Mouse (Mus musculus) ovary, adult 2 months (tissue): ENCODE results near the gene Mcm8. TPM values are rescaled to one million over a fixed set of nuclear protein-coding genes. Genes with fewer than 3 reads are reported as not detected.

ENCODE experiments used
- polyA plus RNA-seq: library from polyadenylated mRNA; depleted of rRNA; stranded (reverse); fragments of >200 nt; gene quantifications from 2 replicates; pipeline ENCODE4 v1.2.3, GENCODE M21; 2012; rRNA removed

Mcm8 gene
- polyA plus RNA-seq, result 2.0 and 2.3 TPM in 2 replicates

GRCm38 (mm10) chr2:132815608-132816314, at the start of gene Mcm8, which contains the start of gene Trmt6:
TSS of gene Mcm8 (plus strand) at chr2:132816141.
TSS of gene Trmt6 (minus strand) at chr2:132816055.

GRCm38 (mm10) chr2:132780978-132781377, 35.0 kb upstream of the Mcm8 start, which contains the start of gene Chgb:
TSS of gene Chgb (plus strand) at chr2:132781278.

GRCm38 (mm10) chr2:132846407-132847358, 30.7 kb downstream of the Mcm8 start, which contains the start of gene Crls1:
TSS of gene Crls1 (plus strand) at chr2:132846666.

GRCm38 (mm10) chr2:132880844-132881645, 65.1 kb downstream of the Mcm8 start, which contains the start of gene Lrrn4:
TSS of gene Lrrn4 (minus strand) at chr2:132880891.

Other genes starting within 250 kb of the Mcm8 start
- gene Gpcpd1, start 228.4 kb upstream of the Mcm8 start, polyA plus RNA-seq, result 4.5 and 5.8 TPM in 2 replicates
- 13.0 and 14.1 TPM in 2 replicates for gene Shld1, start 129.2 kb upstream of the Mcm8 start, polyA plus RNA-seq
- gene Chgb, start 34.9 kb upstream of the Mcm8 start, polyA plus RNA-seq, result 0.11 and 0.12 TPM in 2 replicates
- 2.1 and 2.8 TPM in 2 replicates for gene Trmt6, start 86 bp upstream of the Mcm8 start, polyA plus RNA-seq
- gene Crls1, start 30.5 kb downstream of the Mcm8 start, polyA plus RNA-seq, result 66.9 and 100 TPM in 2 replicates
- 22.8 and 36.7 TPM in 2 replicates for gene Lrrn4, start 64.8 kb downstream of the Mcm8 start, polyA plus RNA-seq
- 5.0 and 5.3 TPM in 2 replicates for gene Fermt1, start 129.8 kb downstream of the Mcm8 start, polyA plus RNA-seq